Mouse (Mus musculus): Measurements from ENCODE around the gene Gm20388. TPM values are rescaled to one million over a fixed set of nuclear protein-coding genes. Genes with fewer than 3 reads are reported as not detected.
A peak's percentile ranks its signal among the peaks of the same experiment; 100 is the strongest.
"Not testable (repeated sequence)": the region's sequence is repeated elsewhere in the genome, so short reads cannot be mapped to it uniquely, and the experiment has no call there.

The Gm20388 gene
- total RNA-seq, 2 experiments from 2014 or later: 12.7 TPM; not detected in 1

- no peak for DNase-seq
Measured at GRCm38 (mm10) chr8:120318476-120318991, 407.9 kb downstream of the Gm20388 start.

- DNase-seq: peak; percentile 68 to 72
Measured at GRCm38 (mm10) chr8:120319449-120319848, 408.8 kb downstream of the Gm20388 start.

GRCm38 (mm10) chr8:120320146-120320545, 409.5 kb downstream of the Gm20388 start:
- no peak for DNase-seq

- DNase-seq: no peak
Measured at GRCm38 (mm10) chr8:120321724-120322123, 411.1 kb downstream of the Gm20388 start.

GRCm38 (mm10) chr8:120322956-120323448, 412.4 kb downstream of the Gm20388 start:
- DNase-seq: peak in 1 of 2 experiments; percentile 66

GRCm38 (mm10) chr8:120324555-120324954, 413.9 kb downstream of the Gm20388 start:
- DNase-seq: no peak

GRCm38 (mm10) chr8:120325172-120325767, 414.6 kb downstream of the Gm20388 start:
- no peak for DNase-seq

- DNase-seq: no peak
Measured at GRCm38 (mm10) chr8:120327131-120327554, 416.5 kb downstream of the Gm20388 start.

- DNase-seq: no peak
Measured at GRCm38 (mm10) chr8:120328361-120329022, 417.9 kb downstream of the Gm20388 start.

- DNase-seq: no peak
Measured at GRCm38 (mm10) chr8:120329030-120329748, 418.5 kb downstream of the Gm20388 start.

GRCm38 (mm10) chr8:120331027-120331426, 420.4 kb downstream of the Gm20388 start:
- no peak for DNase-seq

GRCm38 (mm10) chr8:120332379-120333229, 422.0 kb downstream of the Gm20388 start:
- no peak for DNase-seq

GRCm38 (mm10) chr8:120333681-120334080, 423.0 kb downstream of the Gm20388 start:
- no peak for DNase-seq

- DNase-seq: not testable (repeated sequence)
Measured at GRCm38 (mm10) chr8:120334261-120334660, 423.6 kb downstream of the Gm20388 start.

- no peak for DNase-seq
Measured at GRCm38 (mm10) chr8:120334878-120335261, 424.2 kb downstream of the Gm20388 start.

- no peak for DNase-seq
Measured at GRCm38 (mm10) chr8:120335262-120336086, 424.8 kb downstream of the Gm20388 start.

- DNase-seq: no peak
Measured at GRCm38 (mm10) chr8:120336087-120336380, 425.4 kb downstream of the Gm20388 start.

- no peak for DNase-seq
Measured at GRCm38 (mm10) chr8:120336909-120337555, 426.4 kb downstream of the Gm20388 start.

- DNase-seq: no peak
Measured at GRCm38 (mm10) chr8:120337627-120338026, 427.0 kb downstream of the Gm20388 start.

- no peak for DNase-seq
Measured at GRCm38 (mm10) chr8:120338678-120339077, 428.0 kb downstream of the Gm20388 start.

GRCm38 (mm10) chr8:120339743-120340142, 429.1 kb downstream of the Gm20388 start:
- DNase-seq: no peak
